ENCODE assay signal across 10 mouse cellular contexts in the genomic region with DNA sequence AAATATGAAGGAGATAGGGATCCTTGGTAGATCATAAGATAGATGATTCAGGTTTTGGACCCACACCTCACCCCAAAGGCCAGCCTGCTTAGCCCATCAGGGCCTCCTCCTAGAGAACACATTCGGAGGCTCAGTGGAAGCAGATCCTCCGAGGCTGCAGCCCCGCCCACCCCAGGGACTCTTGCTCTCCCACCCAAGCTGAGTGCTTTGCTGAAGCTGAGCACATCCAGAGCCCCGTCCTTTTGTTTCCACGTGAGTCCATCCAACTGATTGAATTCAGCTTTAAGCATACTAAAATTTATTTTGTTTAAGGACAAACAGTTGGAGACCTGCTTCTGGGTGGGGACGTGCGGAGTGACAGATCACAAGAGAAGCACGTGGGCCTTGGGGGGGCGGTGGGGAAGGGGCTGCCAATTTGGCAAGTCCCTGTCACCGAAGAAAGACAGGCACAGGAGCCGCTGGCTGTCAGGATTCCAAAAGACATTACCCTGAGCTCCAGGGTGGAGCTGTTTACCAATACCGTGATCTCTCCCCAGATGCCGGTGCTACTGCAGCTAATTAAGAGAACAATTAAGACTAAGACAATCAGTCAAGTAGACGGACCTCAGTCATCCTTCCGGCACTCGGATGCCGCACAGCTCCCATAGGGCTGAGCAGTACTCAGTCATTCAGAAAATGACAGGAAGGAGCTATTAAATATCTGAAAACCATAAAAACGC.
A peak's percentile ranks its signal among the peaks of the same experiment; 100 is the strongest.
DNase-seq lines count a peak whose midpoint lies in the region; ATAC-seq lines count a peak whose summit lies in the region.
"Had no signal": no experiment of that assay in that cellular context is flagged by ENCODE, and none has a peak within 500 bp of the region (broad histone marks: within the 10 kb centered on the region; RNA-seq: fewer than 3 reads in every experiment).

No protein-coding gene starts in this region.

- peak overlapping the region; percentile 49 for H3K4me2 ChIP-seq in heart, embryonic 11.5 days
- H3K4me2 ChIP-seq in forebrain, embryonic 16.5 days (ENCODE audit: low read length), result peak overlapping the region; percentile 60
- peak overlapping the region; percentile 14 for H3K4me2 ChIP-seq in midbrain, embryonic 11.5 days

- 32% methylated on average over 18 of the region's 18 CpGs for WGBS in heart, embryonic 11.5 days (ENCODE audit: insufficient replicate concordance)
- 16% methylated on average over 18 of the region's 18 CpGs for WGBS in forebrain, embryonic 16.5 days
- 47% methylated on average over 18 of the region's 18 CpGs for WGBS in midbrain, embryonic 11.5 days

- H3K27me3 ChIP-seq in heart, embryonic 11.5 days (ENCODE audit: control insufficient read depth, insufficient read depth, low read length), result no peaks in the 10 kb centered on the region
- no peaks in the 10 kb centered on the region for H3K27me3 ChIP-seq in forebrain, embryonic 16.5 days (replicated peaks; ENCODE audit: control insufficient read depth, insufficient read depth, low read length)
- H3K27me3 ChIP-seq in midbrain, embryonic 11.5 days (ENCODE audit: control insufficient read depth, insufficient read depth, low read length), result no peaks in the 10 kb centered on the region

- H3K9ac ChIP-seq in heart, embryonic 11.5 days (ENCODE audit: low read depth, low read length), result no peak overlapping the region
- H3K9ac ChIP-seq in forebrain, embryonic 16.5 days (replicated peaks; ENCODE audit: low read depth, low read length), result peak overlapping the region; percentile 42
- H3K9ac ChIP-seq in midbrain, embryonic 11.5 days (ENCODE audit: low read length), result no peak overlapping the region

- no peaks in the 10 kb centered on the region for H3K36me3 ChIP-seq in heart, embryonic 11.5 days (ENCODE audit: control insufficient read depth, insufficient read depth, low read length)
- no peaks in the 10 kb centered on the region for H3K36me3 ChIP-seq in forebrain, embryonic 16.5 days (ENCODE audit: control insufficient read depth, insufficient read depth)
- H3K36me3 ChIP-seq in midbrain, embryonic 11.5 days (ENCODE audit: control insufficient read depth, insufficient read depth, low read length), result no peaks in the 10 kb centered on the region

- H3K4me3 ChIP-seq in heart, embryonic 11.5 days (ENCODE audit: low read depth, low read length), result no peak overlapping the region
- peak overlapping the region; percentile 37 for H3K4me3 ChIP-seq in forebrain, embryonic 16.5 days (replicated peaks; ENCODE audit: low read length)
- no peak overlapping the region for H3K4me3 ChIP-seq in midbrain, embryonic 11.5 days (ENCODE audit: low read depth, low read length)

- no peaks in the 10 kb centered on the region for H3K9me3 ChIP-seq in heart, embryonic 11.5 days (replicated peaks; ENCODE audit: control insufficient read depth, low read length)
- no peaks in the 10 kb centered on the region for H3K9me3 ChIP-seq in forebrain, embryonic 16.5 days (ENCODE audit: control insufficient read depth, low read length)
- no peaks in the 10 kb centered on the region for H3K9me3 ChIP-seq in midbrain, embryonic 11.5 days (ENCODE audit: control insufficient read depth, low read length)

- DNase-seq in heart, adult 18-20 months, result no peak
- DNase-seq in R1 (ENCODE audit: low read depth, low spot score), result peak; percentile 33
- no peak for DNase-seq in midbrain, embryonic 11.5 days (ENCODE audit: low spot score, missing footprints)
- DNase-seq in adrenal gland, adult 8-10 months, result no peak
- DNase-seq in left cerebral cortex, postnatal 36 days (ENCODE audit: low spot score in 2 of 2), result no peak
- DNase-seq in cerebellum, adult 18-20 months, result no peak
- DNase-seq: adrenal gland, postnatal 25 days; layer of hippocampus, adult 9-11 months had no signal

- intact Hi-C loops in left cerebral cortex, postnatal 36 days (cut with DNase I), result no loop called here

- no peaks in the 10 kb centered on the region for H3K4me1 ChIP-seq in heart, embryonic 11.5 days (ENCODE audit: control insufficient read depth, insufficient read depth, low read length)
- H3K4me1 ChIP-seq in forebrain, embryonic 16.5 days (replicated peaks; ENCODE audit: control insufficient read depth, insufficient read depth, low read length), result peaks cover 8% of the 10 kb centered on the region; the same call in 1 of the 2 replicates
- no peaks in the 10 kb centered on the region for H3K4me1 ChIP-seq in midbrain, embryonic 11.5 days (ENCODE audit: control insufficient read depth, insufficient read depth, low read length)

- ATAC-seq in heart, embryonic 11.5 days (replicated peaks; ENCODE audit: insufficient number of reproducible peaks, low FRiP score, low TSS enrichment), result no peak
- peak; percentile 81 for ATAC-seq in forebrain, embryonic 16.5 days
- ATAC-seq in midbrain, embryonic 11.5 days (ENCODE audit: low FRiP score), result peak; percentile 61; the same call in 1 of the 2 replicates

- H3K27ac ChIP-seq in heart, embryonic 11.5 days (ENCODE audit: low read depth, low read length), result no peak overlapping the region
- H3K27ac ChIP-seq in forebrain, embryonic 16.5 days (ENCODE audit: low read length), result no peak overlapping the region
- no peak overlapping the region for H3K27ac ChIP-seq in midbrain, embryonic 11.5 days (ENCODE audit: low read depth, low read length)
